Mouse (Mus musculus) hindbrain, embryonic 14.5 days (tissue): ENCODE measurements around the gene Mfsd6. TPM values are rescaled to one million over a fixed set of nuclear protein-coding genes. Genes with fewer than 3 reads are reported as not detected.

Experiments used
- ATAC-seq: fragments of 200-750 bp; cut with Nextera tagmentation; 2 replicates; pipeline ENCODE4 v1.8.0; 2017; ENCODE audit warnings: moderate number of reproducible peaks, mild to moderate bottlenecking, moderate TSS enrichment, moderate library complexity; ENCODE audit not compliant: low FRiP score
- DNase-seq: peaks from one replicate; pipeline ENCODE4 v3.0.0-alpha.2; 2015; ENCODE audit warnings: low spot score
- H3K27ac ChIP-seq: fragments of 300-500 bp; sonication (generic); 2 replicates; pipeline ENCODE4 v1.5.1; 2014; ENCODE audit warnings: mild to moderate bottlenecking, moderate library complexity
- H3K27me3 ChIP-seq: fragments of 300-500 bp; sonication (generic); 2 replicates; pipeline ENCODE4 v1.6.1; 2014; ENCODE audit warnings: mild to moderate bottlenecking, low read length, mixed read lengths; ENCODE audit not compliant: control insufficient read depth, insufficient read depth
- H3K36me3 ChIP-seq: fragments of 300-500 bp; sonication (generic); replicated peaks from 2 replicates; pipeline ENCODE4 v1.6.1; 2014; ENCODE audit not compliant: control insufficient read depth, insufficient read depth
- H3K4me1 ChIP-seq: fragments of 300-500 bp; sonication (generic); replicated peaks from 2 replicates; pipeline ENCODE4 v1.6.1; 2014; ENCODE audit warnings: antibody characterized with exemption, low read length, mixed read lengths; ENCODE audit not compliant: control insufficient read depth, insufficient read depth
- H3K4me2 ChIP-seq: fragments of 300-500 bp; sonication (generic); replicated peaks from 2 replicates; pipeline ENCODE4 v1.6.1; 2014; ENCODE audit warnings: mild to moderate bottlenecking, moderate library complexity
- H3K4me3 ChIP-seq: fragments of 300-500 bp; sonication (generic); replicated peaks from 2 replicates; pipeline ENCODE4 v1.5.1; 2014; ENCODE audit warnings: mild to moderate bottlenecking, low read length
- H3K9ac ChIP-seq: fragments of 300-500 bp; sonication (generic); 2 replicates; pipeline ENCODE4 v1.6.1; 2014
- H3K9me3 ChIP-seq: fragments of 300-500 bp; sonication (generic); 2 replicates; pipeline ENCODE4 v1.6.1; 2016; ENCODE audit warnings: low read length; ENCODE audit not compliant: control insufficient read depth
- WGBS: fragments of 180-500 bp; shearing (Covaris S2); extraction: QIAGEN DNeasy Blood & Tissue Kit; methylation state at CpG from one replicate; pipeline ENCODE4 v1.1.7; 2014; 5-methylcytosine and 5-hydroxymethylcytosine counted together
- polyA plus RNA-seq: library from polyadenylated mRNA; unstranded; fragments of >200 nt; fragmentation: Nextera tagmentation; extraction: Ambion mirVana; gene quantifications from 2 replicates; pipeline ENCODE4 v1.2.1, GENCODE M21; 2014

Mfsd6 gene
- polyA plus RNA-seq, 1 experiment from 2014 or later = 15.8 TPM

- Histone ChIP-seq H3K4me2 (no peak overlapping the region), H3K4me3 (no peak overlapping the region), H3K4me1 (no peaks in the 10 kb centered on the region), H3K9me3 (no peaks in the 10 kb centered on the region), H3K36me3 (peaks cover 36% of the 10 kb centered on the region), H3K27me3 (no peaks in the 10 kb centered on the region), H3K9ac (no peak overlapping the region), H3K27ac (no peak overlapping the region)
- DNase-seq (no peak), ATAC-seq (no peak)
- WGBS = 92% methylated on average over 4 of the region's 4 CpGs
These were observed 72.1 kb downstream of the Mfsd6 start for GRCm38 (mm10) chr1:52655153-52655552.

GRCm38 (mm10) chr1:52653366-52653765 lies 73.9 kb downstream of the Mfsd6 start:
- Histone ChIP-seq H3K4me2 (no peak overlapping the region), H3K9me3 (no peaks in the 10 kb centered on the region), H3K27me3 (no peaks in the 10 kb centered on the region), H3K36me3 (peaks cover 45% of the 10 kb centered on the region), H3K9ac (no peak overlapping the region), H3K4me3 (no peak overlapping the region), H3K4me1 (no peaks in the 10 kb centered on the region), H3K27ac (no peak overlapping the region)
- no peak for DNase-seq
- WGBS = 90% methylated on average over 1 of the region's 1 CpGs
- no peak for ATAC-seq

GRCm38 (mm10) chr1:52652601-52653253 lies 74.5 kb downstream of the Mfsd6 start:
- Histone ChIP-seq H3K4me1 (no peaks in the 10 kb centered on the region), H3K9ac (no peak overlapping the region), H3K4me3 (no peak overlapping the region), H3K27me3 (no peaks in the 10 kb centered on the region), H3K9me3 (no peaks in the 10 kb centered on the region), H3K4me2 (no peak overlapping the region), H3K36me3 (peaks cover 44% of the 10 kb centered on the region), H3K27ac (no peak overlapping the region)
- 89% methylated on average over 3 of the region's 3 CpGs for WGBS
- ATAC-seq (no peak), DNase-seq (no peak)

- H3K9ac ChIP-seq = no peak overlapping the region
- DNase-seq (no peak), ATAC-seq (no peak)
- no peaks in the 10 kb centered on the region for H3K4me1 ChIP-seq
- no peaks in the 10 kb centered on the region for H3K9me3 ChIP-seq
- no peaks in the 10 kb centered on the region for H3K27me3 ChIP-seq
- no peak overlapping the region for H3K27ac ChIP-seq
- 92% methylated on average over 5 of the region's 5 CpGs for WGBS
- H3K36me3 ChIP-seq = peaks cover 52% of the 10 kb centered on the region
- no peak overlapping the region for H3K4me3 ChIP-seq
- no peak overlapping the region for H3K4me2 ChIP-seq
These were observed 77.2 kb downstream of the Mfsd6 start for GRCm38 (mm10) chr1:52650066-52650465.

- Histone ChIP-seq H3K27me3 (no peaks in the 10 kb centered on the region), H3K9me3 (no peaks in the 10 kb centered on the region), H3K9ac (no peak overlapping the region), H3K4me3 (no peak overlapping the region), H3K4me2 (no peak overlapping the region), H3K36me3 (peaks cover 53% of the 10 kb centered on the region), H3K27ac (no peak overlapping the region), H3K4me1 (no peaks in the 10 kb centered on the region)
- 83% methylated on average over 11 of the region's 11 CpGs for WGBS
- DNase-seq (peak; percentile 88), ATAC-seq (peak; percentile 84)
These were observed 78.9 kb downstream of the Mfsd6 start for GRCm38 (mm10) chr1:52648153-52649027.

- no peak for ATAC-seq
- WGBS = 97% methylated on average over 4 of the region's 4 CpGs
- Histone ChIP-seq H3K4me1 (no peaks in the 10 kb centered on the region), H3K9ac (no peak overlapping the region), H3K27me3 (no peaks in the 10 kb centered on the region), H3K9me3 (no peaks in the 10 kb centered on the region), H3K4me3 (no peak overlapping the region), H3K36me3 (peaks cover 39% of the 10 kb centered on the region), H3K4me2 (no peak overlapping the region), H3K27ac (no peak overlapping the region)
- no peak for DNase-seq
These were observed 86.5 kb downstream of the Mfsd6 start for GRCm38 (mm10) chr1:52640736-52641135.

DNA sequence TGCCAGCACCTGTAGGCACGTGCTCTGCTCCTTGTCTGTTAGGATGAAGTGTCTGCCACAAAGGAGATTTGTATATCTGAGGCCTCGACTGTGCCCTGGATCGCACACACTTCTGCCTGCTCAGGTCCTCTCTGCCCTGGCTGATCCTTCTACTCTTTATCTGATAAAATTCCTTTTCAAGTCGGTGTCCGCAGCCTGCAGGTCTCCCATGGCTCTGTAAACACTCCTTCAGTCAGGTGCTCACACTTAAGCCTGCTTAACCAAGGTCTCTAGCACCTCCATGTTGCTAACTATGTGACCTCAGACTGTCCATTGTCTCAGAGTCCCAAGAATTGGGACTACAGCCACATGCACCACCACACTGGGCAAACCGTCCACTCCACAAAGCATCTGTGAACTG lies 87.0 kb downstream of the Mfsd6 start:
- Histone ChIP-seq H3K4me2 (no peak overlapping the region), H3K9me3 (no peaks in the 10 kb centered on the region), H3K27me3 (no peaks in the 10 kb centered on the region), H3K36me3 (peaks cover 34% of the 10 kb centered on the region), H3K4me1 (no peaks in the 10 kb centered on the region), H3K27ac (no peak overlapping the region), H3K9ac (no peak overlapping the region), H3K4me3 (no peak overlapping the region)
- 94% methylated on average over 6 of the region's 6 CpGs for WGBS
- no peak for DNase-seq
- ATAC-seq = no peak

- no peak overlapping the region for H3K27ac ChIP-seq
- 96% methylated on average over 7 of the region's 7 CpGs for WGBS
- DNase-seq (no peak), ATAC-seq (no peak)
- no peaks in the 10 kb centered on the region for H3K27me3 ChIP-seq
- H3K4me1 ChIP-seq = no peaks in the 10 kb centered on the region
- H3K4me3 ChIP-seq = no peak overlapping the region
- no peaks in the 10 kb centered on the region for H3K9me3 ChIP-seq
- no peak overlapping the region for H3K4me2 ChIP-seq
- no peak overlapping the region for H3K9ac ChIP-seq
- H3K36me3 ChIP-seq = peaks cover 32% of the 10 kb centered on the region
These were observed 88.2 kb downstream of the Mfsd6 start for GRCm38 (mm10) chr1:52639090-52639489.

- H3K9me3 ChIP-seq = no peaks in the 10 kb centered on the region
- H3K4me2 ChIP-seq = no peak overlapping the region
- 0 out of 2 replicates have a peak, but pooled peaks cover 1% of the 10 kb centered on the region for H3K4me1 ChIP-seq
- H3K27ac ChIP-seq = no peak overlapping the region
- ATAC-seq (no peak), DNase-seq (no peak)
- no peak overlapping the region for H3K4me3 ChIP-seq
- no peak overlapping the region for H3K9ac ChIP-seq
- peaks cover 32% of the 10 kb centered on the region for H3K36me3 ChIP-seq
- H3K27me3 ChIP-seq = no peaks in the 10 kb centered on the region
- 88% methylated on average over 2 of the region's 2 CpGs for WGBS
These were observed 89.2 kb downstream of the Mfsd6 start for GRCm38 (mm10) chr1:52638101-52638500.
